Mouse (Mus musculus) MEL (cell line): ENCODE data around the gene Aebp1. TPM values are rescaled to one million over a fixed set of nuclear protein-coding genes. Genes with fewer than 3 reads are reported as not detected.

Experiments used
- DNase-seq: peaks from one replicate; pipeline ENCODE4 v3.0.0; 2011; ENCODE audit warnings: low read depth, low spot score
- H3K27ac ChIP-seq: 2 replicates; pipeline ENCODE4 v1.5.1; 2012; ENCODE audit warnings: low read depth, mild to moderate bottlenecking, control low read depth, low read length, moderate library complexity; ENCODE audit not compliant: control insufficient read depth
- H3K27me3 ChIP-seq, 2 experiments: fragments of 150-350 bp in 1 of 2; sonication (generic) in 1 of 2; 2 replicates each; pipeline ENCODE4 v1.6.1; 2012; ENCODE audit warnings: low read length in 2 of 2, mild to moderate bottlenecking in 2 of 2, improper control_type of control experiment in 1 of 2, moderate library complexity in 1 of 2; ENCODE audit not compliant: insufficient read depth in 2 of 2, control insufficient read depth in 1 of 2
- H3K36me3 ChIP-seq, 2 experiments: 2 replicates each; pipeline ENCODE4 v1.6.1; 2012 to 2014; ENCODE audit warnings: low read length in 2 of 2, improper control_type of control experiment in 1 of 2, inconsistent platforms in 1 of 2, mild to moderate bottlenecking in 1 of 2; ENCODE audit not compliant: insufficient read depth in 2 of 2, control insufficient read depth in 1 of 2
- H3K4me1 ChIP-seq, 2 experiments: fragments of 150-350 bp in 1 of 2; sonication (generic) in 1 of 2; 2 replicates each; pipeline ENCODE4 v1.6.1; 2012; ENCODE audit warnings: low read length in 2 of 2, improper control_type of control experiment in 1 of 2, mild to moderate bottlenecking in 1 of 2; ENCODE audit not compliant: insufficient read depth in 2 of 2, control insufficient read depth in 1 of 2
- H3K4me3 ChIP-seq, 2 experiments: fragments of 150-350 bp in 1 of 2; sonication (generic) in 1 of 2; 2 replicates each; pipeline ENCODE4 v1.5.1; 2012; ENCODE audit warnings: low read depth in 2 of 2, low read length in 2 of 2, mild to moderate bottlenecking in 2 of 2, moderate library complexity in 2 of 2, control low read depth in 1 of 2, improper control_type of control experiment in 1 of 2; ENCODE audit not compliant: control insufficient read depth in 1 of 2, insufficient read depth in 1 of 2
- H3K79me2 ChIP-seq: 2 replicates; pipeline ENCODE4 v1.6.1; 2012; ENCODE audit warnings: mild to moderate bottlenecking, low read length, moderate library complexity; ENCODE audit not compliant: control insufficient read depth, poor library complexity, insufficient read depth
- H3K9ac ChIP-seq: 2 replicates; pipeline ENCODE4 v1.6.1; 2012; ENCODE audit warnings: low read depth, mild to moderate bottlenecking, control low read depth, low read length, moderate library complexity; ENCODE audit not compliant: control insufficient read depth, poor library complexity, severe bottlenecking
- H3K9me3 ChIP-seq: fragments of 150-350 bp; sonication (generic); replicated peaks from 2 replicates; pipeline ENCODE4 v1.6.1; 2012; ENCODE audit warnings: mild to moderate bottlenecking, low read length, improper control_type of control experiment, moderate library complexity; ENCODE audit not compliant: insufficient read depth
- CHD1 ChIP-seq: IDR thresholded peaks from 2 replicates; pipeline ENCODE4 v1.6.1; 2012; ENCODE audit warnings: low read depth, mild to moderate bottlenecking, inconsistent platforms, low read length, improper control_type of control experiment
- CHD2 ChIP-seq: IDR thresholded peaks from 2 replicates; pipeline ENCODE4 v1.6.1; 2011; ENCODE audit warnings: low read length, improper control_type of control experiment
- CTCF ChIP-seq, 3 experiments: IDR thresholded peaks in 2 of 3; conservative IDR thresholded peaks in 1 of 3; 2 replicates each; pipeline ENCODE4 v1.5.1; 2011 to 2012; ENCODE audit warnings: low read length in 3 of 3, low read depth in 2 of 3, mild to moderate bottlenecking in 2 of 3, improper control_type of control experiment in 1 of 3, inconsistent platforms in 1 of 3, mixed read lengths in 1 of 3, moderate library complexity in 1 of 3; ENCODE audit not compliant: control insufficient read depth in 1 of 3, insufficient read depth in 1 of 3, poor library complexity in 1 of 3, severe bottlenecking in 1 of 3
- E2F4 ChIP-seq: IDR thresholded peaks from 2 replicates; pipeline ENCODE4 v1.6.1; 2011; ENCODE audit warnings: low read depth, low read length, improper control_type of control experiment, borderline replicate concordance
- EP300 ChIP-seq, 2 experiments: IDR thresholded peaks; 2 replicates each; pipeline ENCODE4 v1.6.1; 2011; ENCODE audit warnings: improper control_type of control experiment in 2 of 2, low read length in 2 of 2, low read depth in 1 of 2, mild to moderate bottlenecking in 1 of 2
- ETS1 ChIP-seq: IDR thresholded peaks from 2 replicates; pipeline ENCODE4 v1.6.1; 2012; ENCODE audit warnings: low read depth, mild to moderate bottlenecking, inconsistent platforms, low read length, improper control_type of control experiment, moderate library complexity
- GATA1 ChIP-seq: IDR thresholded peaks from 2 replicates; pipeline ENCODE4 v1.6.1; 2011; ENCODE audit warnings: low read depth, low read length, improper control_type of control experiment
- HCFC1 ChIP-seq: IDR thresholded peaks from 2 replicates; pipeline ENCODE4 v1.6.1; 2012; ENCODE audit warnings: low read depth, mild to moderate bottlenecking, inconsistent platforms, low read length, improper control_type of control experiment, moderate library complexity
- MAFK ChIP-seq: IDR thresholded peaks from 2 replicates; pipeline ENCODE4 v1.6.1; 2011; ENCODE audit warnings: low read depth, mild to moderate bottlenecking, low read length, improper control_type of control experiment, borderline replicate concordance
- MAZ ChIP-seq: IDR thresholded peaks from 2 replicates; pipeline ENCODE4 v1.6.1; 2012; ENCODE audit warnings: low read depth, mild to moderate bottlenecking, inconsistent platforms, low read length, improper control_type of control experiment
- MXI1 ChIP-seq: IDR thresholded peaks from 2 replicates; pipeline ENCODE4 v1.6.1; 2011; ENCODE audit warnings: mild to moderate bottlenecking, low read depth, low read length, improper control_type of control experiment
- MYB ChIP-seq: IDR thresholded peaks from 2 replicates; pipeline ENCODE4 v1.6.1; 2011; ENCODE audit warnings: mild to moderate bottlenecking, low read depth, low read length, improper control_type of control experiment
- MYC ChIP-seq: IDR thresholded peaks from 2 replicates; pipeline ENCODE4 v1.6.1; 2011; ENCODE audit warnings: low read depth, mild to moderate bottlenecking, low read length, improper control_type of control experiment, moderate library complexity
- NELFE ChIP-seq: IDR thresholded peaks from 2 replicates; pipeline ENCODE4 v1.6.1; 2011; ENCODE audit warnings: low read depth, low read length, improper control_type of control experiment
- NRF1 ChIP-seq: IDR thresholded peaks from 2 replicates; pipeline ENCODE4 v1.6.1; 2014; ENCODE audit warnings: low read depth, mild to moderate bottlenecking, inconsistent platforms, low read length, improper control_type of control experiment, moderate library complexity; ENCODE audit not compliant: poor library complexity, insufficient read depth, severe bottlenecking
- POLR2A ChIP-seq, 2 experiments: IDR thresholded peaks; 2 replicates each; pipeline ENCODE4 v1.6.1; 2011 to 2012; ENCODE audit warnings: low read length in 2 of 2, mild to moderate bottlenecking in 2 of 2, control low read depth in 1 of 2, improper control_type of control experiment in 1 of 2, low read depth in 1 of 2, moderate library complexity in 1 of 2; ENCODE audit not compliant: control insufficient read depth in 1 of 2, insufficient read depth in 1 of 2, poor library complexity in 1 of 2
- POLR2AphosphoS2 ChIP-seq: IDR thresholded peaks from 2 replicates; pipeline ENCODE4 v1.6.1; 2011; ENCODE audit warnings: low read length, improper control_type of control experiment
- RAD21 ChIP-seq: IDR thresholded peaks from 2 replicates; pipeline ENCODE4 v1.6.1; 2011; ENCODE audit warnings: mild to moderate bottlenecking, low read depth, low read length, improper control_type of control experiment
- RCOR1 ChIP-seq: IDR thresholded peaks from 2 replicates; pipeline ENCODE4 v1.6.1; 2012; ENCODE audit warnings: low read depth, mild to moderate bottlenecking, inconsistent platforms, low read length, improper control_type of control experiment
- SMC3 ChIP-seq: IDR thresholded peaks from 2 replicates; pipeline ENCODE4 v1.6.1; 2011; ENCODE audit warnings: low read depth, low read length, improper control_type of control experiment
- TAL1 ChIP-seq: IDR thresholded peaks from 2 replicates; pipeline ENCODE4 v1.6.1; 2012; ENCODE audit warnings: mild to moderate bottlenecking, inconsistent platforms, low read length, moderate library complexity, mixed read lengths
- TBP ChIP-seq: IDR thresholded peaks from 2 replicates; pipeline ENCODE4 v1.8.0; 2011; ENCODE audit warnings: low read depth, low read length, improper control_type of control experiment
- TCF12 ChIP-seq: IDR thresholded peaks from 2 replicates; pipeline ENCODE4 v1.6.1; 2014; ENCODE audit warnings: low read depth, mild to moderate bottlenecking, inconsistent platforms, low read length, improper control_type of control experiment, moderate library complexity
- UBTF ChIP-seq: IDR thresholded peaks from 2 replicates; pipeline ENCODE4 v1.6.1; 2012; ENCODE audit warnings: low read depth, mild to moderate bottlenecking, inconsistent platforms, low read length, improper control_type of control experiment, moderate library complexity, borderline replicate concordance; ENCODE audit not compliant: insufficient read depth
- ZC3H11A ChIP-seq: IDR thresholded peaks from 2 replicates; pipeline ENCODE4 v1.6.1; 2012; ENCODE audit warnings: low read depth, mild to moderate bottlenecking, inconsistent platforms, low read length, improper control_type of control experiment
- ZKSCAN1 ChIP-seq: IDR thresholded peaks from 2 replicates; pipeline ENCODE4 v1.6.1; 2012; ENCODE audit warnings: low read depth, mild to moderate bottlenecking, inconsistent platforms, low read length, improper control_type of control experiment, moderate library complexity
- ZMIZ1 ChIP-seq: IDR thresholded peaks from 2 replicates; pipeline ENCODE4 v1.6.1; 2012; ENCODE audit warnings: low read depth, mild to moderate bottlenecking, inconsistent platforms, low read length, improper control_type of control experiment, moderate library complexity
- polyA plus RNA-seq, 2 experiments: library from polyadenylated mRNA; stranded (reverse) in 1 of 2; unstranded in 1 of 2; fragments of >175 nt in 1 of 2; fragments of >200 nt in 1 of 2; gene quantifications; 2 replicates each; pipeline versions ENCODE4 v1.2.1 to v1.2.4; 2012; ENCODE audit warnings: low replicate concordance in 2 of 2, low read depth in 1 of 2; ENCODE audit not compliant: insufficient read length in 2 of 2, insufficient read depth in 1 of 2, missing spikeins in 1 of 2
- total RNA-seq: library from RNA; depleted of rRNA; stranded (reverse); fragments of 300-350 nt; gene quantifications from 2 replicates; pipeline ENCODE4 v1.2.3, GENCODE M21; 2012

Gene Aebp1
- total and polyA plus RNA-seq, 3 experiments: 0.10 TPM; not detected in 2

- Histone ChIP-seq H3K36me3 (peaks cover 0 to 4% of the 10 kb centered on the region in 2 experiments; a peak in 2 of 4 replicates), H3K4me1 (peaks cover 2 to 18% of the 10 kb centered on the region in 2 experiments), H3K27me3 (peaks cover 0 to under 1% of the 10 kb centered on the region in 2 experiments; a peak in 2 of 4 replicates), H3K9me3 (no peaks in the 10 kb centered on the region), H3K27ac (no peak overlapping the region), H3K4me3 (no peak overlapping the region), H3K79me2 (no peaks in the 10 kb centered on the region)
- no peak for TF ChIP-seq GATA1
- no peak for TF ChIP-seq ZMIZ1
- TF ChIP-seq HCFC1: no peak
- no peak for TF ChIP-seq TBP
- TF ChIP-seq UBTF: no peak
- TF ChIP-seq ETS1: no peak
- no peak for TF ChIP-seq RAD21
- TF ChIP-seq MXI1: no peak
- TF ChIP-seq, all 39 proteins: peak for 0
- no peak for DNase-seq
- H3K9ac ChIP-seq: no peak overlapping the region
Observed at GRCm38 (mm10) chr11:5852314-5852713, 9.4 kb upstream of the Aebp1 start.

GRCm38 (mm10) chr11:5855481-5855880 lies 6.3 kb upstream of the Aebp1 start:
- Histone ChIP-seq H3K79me2 (no peaks in the 10 kb centered on the region), H3K4me3 (no peak overlapping the region), H3K4me1 (peaks cover 2 to 14% of the 10 kb centered on the region in 2 experiments; a peak in 3 of 4 replicates)

GRCm38 (mm10) chr11:5855902-5856301 lies 5.8 kb upstream of the Aebp1 start:
- no peak for DNase-seq
- H3K27ac ChIP-seq: no peak overlapping the region
- H3K36me3 ChIP-seq: peaks cover 0 to 4% of the 10 kb centered on the region in 2 experiments; a peak in 2 of 4 replicates
- H3K79me2 ChIP-seq: no peaks in the 10 kb centered on the region
- peaks cover 0 to 3% of the 10 kb centered on the region in 2 experiments; a peak in 2 of 4 replicates for H3K27me3 ChIP-seq
- no peaks in the 10 kb centered on the region for H3K9me3 ChIP-seq
- TF ChIP-seq E2F4 (no peak), CHD1 (no peak), CHD2 (no peak), POLR2A (IDR thresholded peaks at IDR 0.05; ENCODE audit: control insufficient read depth in 1 of 2, insufficient read depth in 1 of 2, low read depth in 1 of 2, low read length in 2 of 2, poor library complexity in 1 of 2) (no peak), RCOR1 (no peak), MYB (no peak), NRF1 (no peak), MAZ (no peak), MYC (no peak), ZC3H11A (no peak), TCF12 (no peak), RAD21 (no peak)
- no peak overlapping the region for H3K9ac ChIP-seq
- no peak overlapping the region for H3K4me3 ChIP-seq
- H3K4me1 ChIP-seq: peaks cover 2 to 14% of the 10 kb centered on the region in 2 experiments; a peak in 3 of 4 replicates

More at GRCm38 (mm10) chr11:5855481-5855880, 6.3 kb upstream of the Aebp1 start:
- no peak overlapping the region for H3K9ac ChIP-seq
- peaks cover 0 to 2% of the 10 kb centered on the region in 2 experiments; a peak in 2 of 4 replicates for H3K27me3 ChIP-seq
- no peak for DNase-seq
- no peak overlapping the region for H3K27ac ChIP-seq
- H3K36me3 ChIP-seq: peaks cover 0 to 4% of the 10 kb centered on the region in 2 experiments; a peak in 2 of 4 replicates
- TF ChIP-seq SMC3: no peak
- no peak for TF ChIP-seq RCOR1
- no peak for TF ChIP-seq NELFE
- no peak for TF ChIP-seq TAL1
- no peak for TF ChIP-seq CTCF (IDR thresholded peaks at IDR 0.05 in 2 of 3, conservative IDR thresholded peaks at IDR 0.05 in 1 of 3; ENCODE audit: control insufficient read depth in 1 of 3, insufficient read depth in 1 of 3, low read depth in 2 of 3, low read length in 3 of 3, poor library complexity in 1 of 3, severe bottlenecking in 1 of 3)
- no peak for TF ChIP-seq ZMIZ1
- TF ChIP-seq TBP: no peak
- no peak for TF ChIP-seq ZKSCAN1
- no peak for TF ChIP-seq MAFK
- no peak for TF ChIP-seq POLR2A (IDR thresholded peaks at IDR 0.05; ENCODE audit: control insufficient read depth in 1 of 2, insufficient read depth in 1 of 2, low read depth in 1 of 2, low read length in 2 of 2, poor library complexity in 1 of 2)
- TF ChIP-seq MYC: no peak
- TF ChIP-seq UBTF: no peak
- no peak for TF ChIP-seq POLR2AphosphoS2
- TF ChIP-seq MYB: no peak
- no peak for TF ChIP-seq EP300 (IDR thresholded peaks at IDR 0.05; ENCODE audit: low read depth in 1 of 2, low read length in 2 of 2)
- TF ChIP-seq, all 39 proteins: peak for 0
- no peaks in the 10 kb centered on the region for H3K9me3 ChIP-seq
